Mouse (Mus musculus) thymus, adult 2 months (tissue): ENCODE results near the gene Zfpm1. TPM values are rescaled to one million over a fixed set of nuclear protein-coding genes. Genes with fewer than 3 reads are reported as not detected.
A peak's percentile ranks its signal among the peaks of the same experiment; 100 is the strongest.

ENCODE experiments used
- DNase-seq: peaks from one replicate; pipeline ENCODE4 v3.0.0; 2021
- H3K27ac ChIP-seq: fragments of 200-500 bp; 2 replicates; pipeline ENCODE4 v1.5.1; 2012; ENCODE audit warnings: low read length, control low read depth; ENCODE audit not compliant: control insufficient read depth, insufficient read depth
- H3K27me3 ChIP-seq: fragments of 200-500 bp; 2 replicates; pipeline ENCODE4 v1.6.1; 2012; ENCODE audit warnings: mild to moderate bottlenecking, low read length, moderate library complexity, mixed read lengths; ENCODE audit not compliant: control insufficient read depth, insufficient read depth
- H3K36me3 ChIP-seq: fragments of 200-500 bp; 2 replicates; pipeline ENCODE4 v1.6.1; 2012; ENCODE audit warnings: mild to moderate bottlenecking, low read length, moderate library complexity; ENCODE audit not compliant: control insufficient read depth, insufficient read depth
- H3K4me1 ChIP-seq: fragments of 200-500 bp; replicated peaks from 2 replicates; pipeline ENCODE4 v1.6.1; 2012; ENCODE audit warnings: low read length; ENCODE audit not compliant: control insufficient read depth, insufficient read depth
- H3K4me3 ChIP-seq: fragments of 200-500 bp; 2 replicates; pipeline ENCODE4 v1.5.1; 2012; ENCODE audit warnings: mild to moderate bottlenecking, low read length, control low read depth, moderate library complexity; ENCODE audit not compliant: control insufficient read depth, insufficient read depth
- CTCF ChIP-seq: fragments of 200-500 bp; IDR thresholded peaks from 2 replicates; pipeline ENCODE4 v1.5.1; 2012; ENCODE audit warnings: mild to moderate bottlenecking, control low read depth, low read length, moderate library complexity, borderline replicate concordance; ENCODE audit not compliant: control insufficient read depth, poor library complexity, insufficient read depth; ENCODE audit errors: extremely low read depth
- POLR2A ChIP-seq: fragments of 200-500 bp; IDR thresholded peaks from 2 replicates; pipeline ENCODE4 v1.6.1; 2012; ENCODE audit warnings: mild to moderate bottlenecking, low read length, control low read depth, moderate library complexity; ENCODE audit not compliant: control insufficient read depth, poor library complexity, insufficient read depth; ENCODE audit errors: extremely low read depth
- WGBS: fragments of 180-500 bp; shearing (Covaris S2); methylation state at CpG from one replicate; pipeline ENCODE4 v1.1.7; 2018; 5-methylcytosine and 5-hydroxymethylcytosine counted together
- polyA plus RNA-seq: library from polyadenylated mRNA; depleted of rRNA; stranded (reverse); fragments of >200 nt; gene quantifications from 2 replicates; pipeline ENCODE4 v1.2.3, GENCODE M21; 2012

The Zfpm1 gene
- polyA plus RNA-seq, 1 experiment: 100 TPM

GRCm38 (mm10) chr8:122274651-122275391, 7.1 kb upstream of the Zfpm1 start:
- TF ChIP-seq POLR2A (no peak), CTCF (no peak)
- no peak overlapping the region for H3K27ac ChIP-seq
- WGBS: 84% methylated on average over 11 of the region's 11 CpGs
- H3K36me3 ChIP-seq: no peaks in the 10 kb centered on the region
- H3K4me1 ChIP-seq: peaks cover 9% of the 10 kb centered on the region
- H3K4me3 ChIP-seq: no peak overlapping the region
- no peak for DNase-seq
- H3K27me3 ChIP-seq: no peaks in the 10 kb centered on the region

DNA sequence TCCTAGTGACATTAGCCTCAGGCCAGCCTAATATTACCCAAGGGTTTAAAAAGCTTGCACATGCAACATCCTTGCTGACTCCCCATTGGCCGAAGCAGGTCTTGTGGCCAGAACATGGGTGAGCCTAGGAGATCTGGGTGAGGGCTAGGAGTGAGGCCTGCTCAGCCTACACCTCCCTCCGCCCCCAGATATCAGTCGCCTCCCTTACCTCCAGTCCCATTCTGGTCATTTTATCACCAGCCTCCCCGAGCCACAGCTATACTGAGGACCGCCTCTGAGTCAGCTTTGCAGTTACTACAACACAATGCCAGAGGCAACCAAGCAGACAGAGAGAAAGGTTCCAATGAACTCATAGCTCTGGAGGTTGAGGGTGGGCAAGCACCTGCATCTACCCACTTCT, 5.6 kb upstream of the Zfpm1 start:
- Histone ChIP-seq H3K4me3 (no peak overlapping the region), H3K27ac (no peak overlapping the region), H3K36me3 (no peaks in the 10 kb centered on the region), H3K27me3 (no peaks in the 10 kb centered on the region), H3K4me1 (peaks cover 19% of the 10 kb centered on the region)
- DNase-seq: no peak
- WGBS: 95% methylated on average over 5 of the region's 5 CpGs
- TF ChIP-seq POLR2A (no peak), CTCF (no peak)

- Histone ChIP-seq H3K4me1 (peaks cover 22% of the 10 kb centered on the region), H3K27ac (no peak overlapping the region), H3K4me3 (no peak overlapping the region), H3K36me3 (no peaks in the 10 kb centered on the region), H3K27me3 (no peaks in the 10 kb centered on the region)
- no peak for TF ChIP-seq POLR2A
- 82% methylated on average over 18 of the region's 18 CpGs for WGBS
- peak; percentile 24 for DNase-seq
Measured at GRCm38 (mm10) chr8:122277204-122277995, 4.5 kb upstream of the Zfpm1 start.

DNA sequence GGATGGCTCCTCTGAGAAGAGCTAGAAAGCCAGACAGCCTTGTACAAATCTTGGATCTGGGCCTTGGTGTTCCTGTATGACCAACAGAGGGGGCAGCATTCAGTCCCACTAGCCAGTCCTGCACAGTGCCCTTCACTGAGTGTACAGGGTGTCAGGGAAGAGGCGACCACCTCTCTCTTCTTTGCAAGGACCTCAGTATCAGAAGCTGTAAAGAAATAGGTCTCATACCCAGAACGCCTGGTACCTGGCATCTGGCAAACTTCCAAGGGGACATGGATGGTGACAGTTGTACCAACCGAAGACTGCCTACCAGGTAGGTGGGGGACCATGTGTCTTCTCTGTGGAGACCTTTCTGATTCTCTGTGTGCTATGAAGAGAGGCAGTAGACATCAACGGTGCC, 1.8 kb upstream of the Zfpm1 start:
- 46% methylated on average over 4 of the region's 4 CpGs for WGBS
- no peak overlapping the region for H3K27ac ChIP-seq
- no peak overlapping the region for H3K4me3 ChIP-seq
- H3K27me3 ChIP-seq: no peaks in the 10 kb centered on the region
- TF ChIP-seq POLR2A (no peak), CTCF (no peak)
- H3K36me3 ChIP-seq: no peaks in the 10 kb centered on the region
- peaks cover 33% of the 10 kb centered on the region for H3K4me1 ChIP-seq
- no peak for DNase-seq

DNA sequence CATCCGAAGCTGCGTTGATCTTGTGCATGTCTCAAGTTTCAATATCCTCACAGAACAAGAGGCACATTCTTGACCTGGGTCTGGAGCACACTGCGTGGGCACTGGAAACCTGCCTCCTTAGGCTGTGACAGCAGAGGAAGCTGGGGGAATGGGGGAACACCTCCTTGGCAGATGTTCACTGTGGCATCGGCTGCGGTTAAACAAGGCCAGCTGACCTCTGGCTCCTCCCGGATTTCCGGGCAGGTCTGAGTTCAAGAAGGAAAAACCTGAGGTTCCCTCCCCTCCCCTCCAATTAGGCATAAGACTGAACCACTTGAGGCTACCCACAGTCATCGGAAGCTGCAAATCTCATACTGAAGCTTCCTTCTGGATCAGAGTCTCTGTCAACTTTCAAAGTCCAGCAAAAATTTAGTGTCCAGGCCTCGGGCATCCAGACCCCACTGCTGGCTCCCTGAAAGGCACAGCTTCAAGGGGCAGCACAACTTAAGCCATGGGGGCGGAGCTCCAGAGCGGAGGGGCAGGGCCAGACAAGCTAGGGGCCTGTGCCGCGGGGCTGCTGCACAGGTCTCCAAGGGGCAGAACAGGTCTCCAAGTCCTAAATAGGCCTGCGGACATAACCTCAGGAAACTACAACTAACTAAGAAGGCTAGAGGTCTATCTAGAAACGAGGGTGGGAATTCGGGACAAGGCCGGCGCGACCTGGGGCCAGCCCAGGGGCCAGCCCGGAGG, 1.2 kb upstream of the Zfpm1 start:
- H3K4me3 ChIP-seq: 0 out of 2 replicates have a peak overlapping the region, but pooled peaks have one; percentile 6
- peak; percentile 55 for DNase-seq
- H3K27ac ChIP-seq: no peak overlapping the region
- no peaks in the 10 kb centered on the region for H3K27me3 ChIP-seq
- peaks cover 39% of the 10 kb centered on the region for H3K4me1 ChIP-seq
- 7% methylated on average over 20 of the region's 20 CpGs for WGBS
- no peaks in the 10 kb centered on the region for H3K36me3 ChIP-seq
- TF ChIP-seq CTCF: no peak
- no peak for TF ChIP-seq POLR2A

DNA sequence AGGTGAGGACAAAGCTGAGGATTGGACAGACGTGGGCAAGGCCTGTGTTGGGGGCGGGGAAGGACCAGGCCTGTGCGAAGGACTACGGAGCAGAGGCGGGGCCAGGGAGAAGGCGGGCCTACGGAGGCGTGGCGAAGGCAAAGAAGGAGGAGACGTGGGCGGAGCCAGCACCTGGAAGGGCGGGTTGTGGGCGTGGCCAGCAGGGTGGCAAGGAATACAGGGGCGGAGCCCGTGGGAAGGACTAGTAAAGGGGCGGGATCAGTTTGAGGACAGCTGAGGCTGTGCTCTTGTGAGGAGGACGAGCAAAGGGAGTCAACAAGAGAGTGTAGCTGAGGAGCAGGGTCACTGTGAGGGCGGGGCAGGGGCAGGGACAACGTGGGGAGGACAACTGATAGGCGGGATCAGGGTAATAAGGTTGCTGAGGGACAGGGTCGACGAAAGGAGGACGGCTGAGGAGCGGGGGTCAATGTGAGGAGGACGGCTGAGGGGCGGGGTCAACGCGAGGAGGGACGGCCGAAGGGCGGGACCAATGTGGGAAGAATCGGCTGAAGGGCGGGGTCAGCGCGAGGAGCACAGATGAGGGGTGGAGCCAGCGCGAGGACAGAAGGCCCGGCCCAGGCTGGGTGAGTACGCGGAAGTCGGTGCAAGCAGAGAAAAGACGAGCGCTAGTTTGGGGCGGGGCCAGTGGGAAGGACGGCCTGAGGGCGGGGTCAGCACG, 465 bp upstream of the Zfpm1 start:
- Histone ChIP-seq H3K36me3 (no peaks in the 10 kb centered on the region), H3K27me3 (no peaks in the 10 kb centered on the region), H3K4me1 (peaks cover 45% of the 10 kb centered on the region), H3K4me3 (peak overlapping the region; percentile 53), H3K27ac (no peak overlapping the region)
- peak; percentile 99 for DNase-seq
- TF ChIP-seq CTCF (no peak), POLR2A (no peak; the same call in 1 of the 2 replicates)
- under 1% methylated on average over 47 of the region's 47 CpGs for WGBS
